ENCODE assay signal across 8 mouse cellular contexts in the genomic region with DNA sequence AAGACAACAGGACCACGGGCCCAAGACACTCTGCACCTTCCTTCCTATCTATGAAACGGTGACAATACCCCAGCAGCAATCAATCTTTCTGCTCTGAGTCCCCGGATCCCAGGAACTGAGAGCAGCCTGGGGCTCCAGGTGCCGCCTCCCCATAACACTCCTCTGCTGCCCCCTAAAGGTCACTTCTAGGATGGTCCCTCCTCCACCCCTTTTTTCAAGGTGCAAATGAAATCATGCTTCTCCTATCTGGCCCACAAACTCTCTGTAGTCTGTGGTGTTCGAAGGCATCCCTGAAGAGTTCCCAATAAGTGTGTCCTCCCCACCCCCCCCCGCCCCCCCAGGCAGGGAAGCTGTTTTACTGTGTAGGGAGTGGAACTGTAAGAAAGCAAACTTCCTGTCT.
DNase-seq lines count a peak whose midpoint lies in the region; TF ChIP-seq lines count a peak whose summit lies in the region.

No protein-coding gene starts in this region.

- H3K4me3 ChIP-seq in cortical plate, adult 2 months (ENCODE audit: insufficient read depth, low read length), result no peak overlapping the region

- WGBS in large intestine, adult 2 months, result 2% methylated on average over 6 of the region's 6 CpGs

- TF ChIP-seq CTCF in cortical plate, adult 2 months (IDR thresholded peaks at IDR 0.05; ENCODE audit: extremely low read depth, insufficient read depth, low read length), result peak; percentile 71

- no peak for TF ChIP-seq POLR2A in cortical plate, adult 2 months (IDR thresholded peaks at IDR 0.05; ENCODE audit: extremely low read depth, insufficient read depth, low read length)

- peak; percentile 25 to 54 for DNase-seq in CD8-positive naive resting alpha-beta T cell, adult 2 months (ENCODE audit: low read depth in 2 of 2, low spot score in 2 of 2)
- DNase-seq in T-cell, adult 2 months (ENCODE audit: low spot score), result peak; percentile 37
- peak; percentile 78 for DNase-seq in heart, postnatal 4 days
- DNase-seq in large intestine, adult 2 months (ENCODE audit: low read depth, low spot score), result peak; percentile 46
- DNase-seq in lung, postnatal 10 days, result peak; percentile 72
- peak; percentile 90 for DNase-seq in retina, embryonic 14.5 days (ENCODE audit: low spot score)
- no peak for DNase-seq in urinary bladder, postnatal 10 days (ENCODE audit: low spot score)

- no peak overlapping the region for H3K27ac ChIP-seq in cortical plate, adult 2 months (ENCODE audit: insufficient read depth, low read length)

- H3K4me1 ChIP-seq in cortical plate, adult 2 months (ENCODE audit: control insufficient read depth, insufficient read depth, low read length), result no peaks in the 10 kb centered on the region
